Mouse (Mus musculus) limb, embryonic 12.5 days (tissue): Measurements from ENCODE around the gene Plekhb1. TPM values are rescaled to one million over a fixed set of nuclear protein-coding genes. Genes with fewer than 3 reads are reported as not detected.

Source experiments
- ATAC-seq: fragments of 200-750 bp; cut with Nextera tagmentation; 2 replicates; pipeline ENCODE4 v1.8.0; 2017; ENCODE audit warnings: low read depth, moderate TSS enrichment; ENCODE audit not compliant: insufficient number of reproducible peaks, insufficient read depth, low FRiP score, low TSS enrichment
- H3K27ac ChIP-seq: fragments of 300-500 bp; sonication (generic); 2 replicates; pipeline ENCODE4 v1.5.1; 2016; ENCODE audit warnings: mild to moderate bottlenecking, moderate library complexity
- H3K27me3 ChIP-seq: fragments of 300-500 bp; sonication (generic); 2 replicates; pipeline ENCODE4 v1.6.1; 2016; ENCODE audit warnings: mild to moderate bottlenecking, moderate library complexity
- H3K36me3 ChIP-seq: fragments of 300-500 bp; sonication (generic); 2 replicates; pipeline ENCODE4 v1.6.1; 2016; ENCODE audit warnings: mild to moderate bottlenecking, moderate library complexity
- H3K4me1 ChIP-seq: fragments of 300-500 bp; sonication (generic); replicated peaks from 2 replicates; pipeline ENCODE4 v1.6.1; 2016
- H3K4me2 ChIP-seq: fragments of 300-500 bp; sonication (generic); 2 replicates; pipeline ENCODE4 v1.6.1; 2016; ENCODE audit warnings: mild to moderate bottlenecking, moderate library complexity
- H3K4me3 ChIP-seq: fragments of 300-500 bp; sonication (generic); replicated peaks from 2 replicates; pipeline ENCODE4 v1.5.1; 2016; ENCODE audit warnings: mild to moderate bottlenecking
- H3K9ac ChIP-seq: fragments of 300-500 bp; sonication (generic); replicated peaks from 2 replicates; pipeline ENCODE4 v1.6.1; 2016; ENCODE audit warnings: mild to moderate bottlenecking, moderate library complexity
- H3K9me3 ChIP-seq: fragments of 300-500 bp; sonication (generic); 2 replicates; pipeline ENCODE4 v1.6.1; 2016; ENCODE audit warnings: mild to moderate bottlenecking, moderate library complexity
- WGBS: fragments of 180-500 bp; shearing (Covaris S2); methylation state at CpG from one replicate; pipeline ENCODE4 v1.1.7; 2016; 5-methylcytosine and 5-hydroxymethylcytosine counted together
- polyA plus RNA-seq: library from polyadenylated mRNA; unstranded; fragments of >200 nt; fragmentation: Nextera tagmentation; extraction: Ambion mirVana; gene quantifications from 2 replicates; pipeline ENCODE4 v1.2.1, GENCODE M21; 2016

Gene Plekhb1
- polyA plus RNA-seq, 1 experiment from 2014 or later = 1.4 TPM

- no peak for ATAC-seq
- H3K27ac ChIP-seq = no peak overlapping the region
- H3K4me2 ChIP-seq = no peak overlapping the region
- no peak overlapping the region for H3K4me3 ChIP-seq
- H3K4me1 ChIP-seq = peaks cover 9% of the 10 kb centered on the region; the same call in 1 of the 2 replicates
- H3K27me3 ChIP-seq = no peaks in the 10 kb centered on the region
- no peak overlapping the region for H3K9ac ChIP-seq
- H3K36me3 ChIP-seq = no peaks in the 10 kb centered on the region
- WGBS = 63% methylated on average over 5 of the region's 5 CpGs
- no peaks in the 10 kb centered on the region for H3K9me3 ChIP-seq
These were observed 18.9 kb upstream of the Plekhb1 start for GRCm38 (mm10) chr7:100681132-100681531.

- Histone ChIP-seq H3K9ac (no peak overlapping the region), H3K4me1 (peaks cover 9% of the 10 kb centered on the region; the same call in 1 of the 2 replicates), H3K4me2 (no peak overlapping the region), H3K9me3 (no peaks in the 10 kb centered on the region), H3K27me3 (no peaks in the 10 kb centered on the region), H3K36me3 (no peaks in the 10 kb centered on the region), H3K4me3 (no peak overlapping the region), H3K27ac (0 out of 2 replicates have a peak overlapping the region, but pooled peaks have one; percentile 8)
- WGBS = 59% methylated on average over 15 of the region's 15 CpGs
- no peak for ATAC-seq
These were observed 17.0 kb upstream of the Plekhb1 start for GRCm38 (mm10) chr7:100678948-100679880.

- H3K4me1 ChIP-seq = peaks cover 9% of the 10 kb centered on the region; the same call in 1 of the 2 replicates
- no peak overlapping the region for H3K4me3 ChIP-seq
- 82% methylated on average over 5 of the region's 5 CpGs for WGBS
- H3K4me2 ChIP-seq = no peak overlapping the region
- no peaks in the 10 kb centered on the region for H3K27me3 ChIP-seq
- no peak overlapping the region for H3K9ac ChIP-seq
- ATAC-seq = no peak
- no peaks in the 10 kb centered on the region for H3K36me3 ChIP-seq
- H3K27ac ChIP-seq = no peak overlapping the region
- no peaks in the 10 kb centered on the region for H3K9me3 ChIP-seq
These were observed 15.8 kb upstream of the Plekhb1 start for GRCm38 (mm10) chr7:100678052-100678451.

GRCm38 (mm10) chr7:100674941-100675340, 12.7 kb upstream of the Plekhb1 start:
- H3K4me2 ChIP-seq = no peak overlapping the region
- 89% methylated on average over 2 of the region's 2 CpGs for WGBS

GRCm38 (mm10) chr7:100673452-100673851, 11.2 kb upstream of the Plekhb1 start:
- no peak overlapping the region for H3K4me3 ChIP-seq
- no peak overlapping the region for H3K27ac ChIP-seq
- H3K36me3 ChIP-seq = no peaks in the 10 kb centered on the region
- no peaks in the 10 kb centered on the region for H3K4me1 ChIP-seq
- H3K27me3 ChIP-seq = no peaks in the 10 kb centered on the region
- no peak overlapping the region for H3K9ac ChIP-seq
- no peak overlapping the region for H3K4me2 ChIP-seq
- no peak for ATAC-seq
- no peaks in the 10 kb centered on the region for H3K9me3 ChIP-seq
- WGBS = 81% methylated on average over 7 of the region's 7 CpGs

More at GRCm38 (mm10) chr7:100674941-100675340, 12.7 kb upstream of the Plekhb1 start:
- Histone ChIP-seq H3K27me3 (no peaks in the 10 kb centered on the region), H3K9ac (no peak overlapping the region), H3K9me3 (no peaks in the 10 kb centered on the region), H3K36me3 (no peaks in the 10 kb centered on the region), H3K27ac (no peak overlapping the region), H3K4me1 (peaks cover 9% of the 10 kb centered on the region; the same call in 1 of the 2 replicates), H3K4me3 (no peak overlapping the region)
- no peak for ATAC-seq

- no peak overlapping the region for H3K9ac ChIP-seq
- no peaks in the 10 kb centered on the region for H3K27me3 ChIP-seq
- 83% methylated on average over 5 of the region's 5 CpGs for WGBS
- no peak overlapping the region for H3K4me3 ChIP-seq
- no peak for ATAC-seq
- H3K36me3 ChIP-seq = no peaks in the 10 kb centered on the region
- H3K4me2 ChIP-seq = no peak overlapping the region
- no peaks in the 10 kb centered on the region for H3K9me3 ChIP-seq
- no peaks in the 10 kb centered on the region for H3K4me1 ChIP-seq
- no peak overlapping the region for H3K27ac ChIP-seq
These were observed 8.4 kb upstream of the Plekhb1 start for GRCm38 (mm10) chr7:100670646-100671045.

- WGBS = 72% methylated on average over 11 of the region's 11 CpGs
- H3K9me3 ChIP-seq = no peaks in the 10 kb centered on the region
- H3K27me3 ChIP-seq = no peaks in the 10 kb centered on the region
- no peak for ATAC-seq
- no peak overlapping the region for H3K4me3 ChIP-seq
- no peak overlapping the region for H3K27ac ChIP-seq
- no peak overlapping the region for H3K9ac ChIP-seq
- no peaks in the 10 kb centered on the region for H3K36me3 ChIP-seq
- H3K4me1 ChIP-seq = peaks cover 9% of the 10 kb centered on the region; the same call in 1 of the 2 replicates
- H3K4me2 ChIP-seq = no peak overlapping the region
These were observed 1.6 kb upstream of the Plekhb1 start for GRCm38 (mm10) chr7:100663729-100664304.

- no peaks in the 10 kb centered on the region for H3K36me3 ChIP-seq
- H3K27me3 ChIP-seq = no peaks in the 10 kb centered on the region
- H3K4me3 ChIP-seq = no peak overlapping the region
- peaks cover 13% of the 10 kb centered on the region; the same call in 1 of the 2 replicates for H3K4me1 ChIP-seq
- H3K9ac ChIP-seq = no peak overlapping the region
- H3K9me3 ChIP-seq = no peaks in the 10 kb centered on the region
- WGBS = 3% methylated on average over 13 of the region's 13 CpGs
- peak; percentile 87 for ATAC-seq
- H3K27ac ChIP-seq = no peak overlapping the region
- no peak overlapping the region for H3K4me2 ChIP-seq
These were observed 976 bp upstream of the Plekhb1 start for GRCm38 (mm10) chr7:100663190-100663589.

- H3K4me2 ChIP-seq = no peak overlapping the region
- no peak overlapping the region for H3K27ac ChIP-seq
- no peak for ATAC-seq
- no peaks in the 10 kb centered on the region for H3K36me3 ChIP-seq
- H3K4me3 ChIP-seq = no peak overlapping the region
- peaks cover 20% of the 10 kb centered on the region; the same call in 1 of the 2 replicates for H3K4me1 ChIP-seq
- 82% methylated on average over 7 of the region's 7 CpGs for WGBS
- no peaks in the 10 kb centered on the region for H3K9me3 ChIP-seq
- no peaks in the 10 kb centered on the region for H3K27me3 ChIP-seq
- no peak overlapping the region for H3K9ac ChIP-seq
These were observed 950 bp downstream of the Plekhb1 start for GRCm38 (mm10) chr7:100661264-100661663.

GRCm38 (mm10) chr7:100658093-100658578, 4.1 kb downstream of the Plekhb1 start:
- 31% methylated on average over 18 of the region's 18 CpGs for WGBS
- no peaks in the 10 kb centered on the region for H3K9me3 ChIP-seq
- no peaks in the 10 kb centered on the region for H3K27me3 ChIP-seq
- peak overlapping the region; percentile 43 for H3K4me2 ChIP-seq
- H3K27ac ChIP-seq = no peak overlapping the region
- peak overlapping the region; percentile 14; the same call in 1 of the 2 replicates for H3K4me3 ChIP-seq
- peaks cover 16% of the 10 kb centered on the region; the same call in 1 of the 2 replicates for H3K4me1 ChIP-seq
- ATAC-seq = peak; percentile 40
- no peaks in the 10 kb centered on the region for H3K36me3 ChIP-seq
- 0 out of 2 replicates have a peak overlapping the region, but pooled peaks have one; percentile 27 for H3K9ac ChIP-seq

- Histone ChIP-seq H3K9me3 (no peaks in the 10 kb centered on the region), H3K4me2 (no peak overlapping the region), H3K36me3 (no peaks in the 10 kb centered on the region), H3K27me3 (no peaks in the 10 kb centered on the region), H3K4me1 (peaks cover 13% of the 10 kb centered on the region; the same call in 1 of the 2 replicates), H3K4me3 (no peak overlapping the region), H3K27ac (no peak overlapping the region), H3K9ac (no peak overlapping the region)
- 24% methylated on average over 5 of the region's 5 CpGs for WGBS
- no peak for ATAC-seq
These were observed 5.5 kb downstream of the Plekhb1 start for GRCm38 (mm10) chr7:100656739-100657138.
